ENCODE assay signal across 8 mouse cellular contexts in the genomic region with DNA sequence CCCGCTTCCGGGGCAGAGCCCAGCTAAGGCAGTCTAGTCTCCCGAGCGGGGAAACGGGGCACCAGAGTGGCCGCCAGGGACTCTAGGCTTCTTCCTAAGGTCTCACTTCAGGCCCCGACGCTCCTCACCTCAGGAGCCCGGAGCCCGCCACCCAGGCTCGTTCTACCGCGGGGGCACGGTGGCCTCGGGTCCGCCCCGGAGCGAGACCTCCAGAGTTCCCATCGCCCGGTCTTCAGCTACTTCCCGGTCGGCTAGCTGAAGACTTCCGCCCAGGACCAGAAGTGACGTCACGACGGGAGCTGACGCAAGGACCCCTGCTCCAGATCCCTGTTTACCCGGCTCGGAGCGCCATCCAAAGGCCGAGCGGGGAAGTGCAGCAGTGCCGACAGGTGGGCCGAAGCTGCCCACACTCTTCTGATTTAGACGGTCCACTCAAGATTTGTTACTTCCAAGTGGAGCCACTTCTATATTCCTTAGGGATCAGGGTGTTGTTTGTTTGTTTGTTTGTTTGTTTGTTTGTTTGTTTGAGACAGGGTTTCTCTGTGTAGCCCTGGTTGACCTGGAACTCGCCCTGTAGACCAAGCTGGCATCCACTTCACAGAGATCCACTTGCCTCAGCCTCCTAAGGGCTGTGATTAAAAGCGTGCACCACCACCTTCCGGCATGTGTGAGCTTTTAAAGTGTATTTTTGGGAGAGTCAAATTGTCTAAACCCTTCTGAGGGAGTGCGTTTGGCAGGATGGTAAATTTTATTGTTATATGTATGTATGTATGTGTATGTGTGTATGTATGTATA. TPM values are rescaled to one million over a fixed set of nuclear protein-coding genes. Genes with fewer than 3 reads are reported as not detected.
DNase-seq lines count a peak whose midpoint lies in the region; ATAC-seq lines count a peak whose summit lies in the region.

A gene (minus strand): TSS at position 283 of the 795 bp plus-strand sequence.

- peaks cover 8% of the 10 kb centered on the region for H3K4me1 ChIP-seq in hindbrain, embryonic 11.5 days (replicated peaks; ENCODE audit: control insufficient read depth, insufficient read depth, low read length)

- no peaks in the 10 kb centered on the region for H3K9me3 ChIP-seq in hindbrain, embryonic 11.5 days (ENCODE audit: control insufficient read depth, low read length)

- H3K36me3 ChIP-seq in hindbrain, embryonic 11.5 days (ENCODE audit: control insufficient read depth, insufficient read depth, low read length) = no peaks in the 10 kb centered on the region

- DNase-seq in MN1 (ENCODE audit: low spot score) = peak; percentile 95
- DNase-seq in cerebellum, adult 9-10 months = peak; percentile 96
- DNase-seq in frontal cortex, adult 2 months (ENCODE audit: extremely low spot score in 1 of 2, low spot score in 1 of 2) = peak; percentile 91 to 99
- peak; percentile 99 for DNase-seq in hindbrain, embryonic 11.5 days (ENCODE audit: low spot score)
- DNase-seq in layer of hippocampus, postnatal 10 days (ENCODE audit: low spot score in 2 of 2) = peak; percentile 99
- DNase-seq in lung, postnatal 10 days = peak; percentile 98
- DNase-seq in ovary, postnatal 36 days (ENCODE audit: low spot score) = peak; percentile 94
- peak; percentile 91 for DNase-seq in thymus, postnatal 25 days

- 8% methylated on average over 39 of the region's 39 CpGs for WGBS in hindbrain, embryonic 11.5 days

- peak within 1 kb of the TSS; percentile 94 for H3K4me2 ChIP-seq in hindbrain, embryonic 11.5 days (replicated peaks; ENCODE audit: low read depth, low read length)

- H3K27me3 ChIP-seq in hindbrain, embryonic 11.5 days (ENCODE audit: control insufficient read depth, insufficient read depth, low read length) = no peaks in the 10 kb centered on the region

- peak within 1 kb of the TSS; percentile 88 for H3K9ac ChIP-seq in hindbrain, embryonic 11.5 days (ENCODE audit: low read depth, low read length)

- H3K27ac ChIP-seq in hindbrain, embryonic 11.5 days (ENCODE audit: low read depth, low read length) = peak within 1 kb of the TSS; percentile 58; the same call in 1 of the 2 replicates

- peak; percentile 81 for ATAC-seq in hindbrain, embryonic 11.5 days (ENCODE audit: low FRiP score)

- peak within 1 kb of the TSS; percentile 92 for H3K4me3 ChIP-seq in hindbrain, embryonic 11.5 days (ENCODE audit: low read depth, low read length)

RNA-seq across cellular contexts. Expression of the gene that starts here (rescaled TPM):
- polyA plus RNA-seq in frontal cortex, adult 2 months (2012; rRNA removed) = 177 and 195 TPM in 2 replicates
- 166 and 178 TPM in 2 replicates for polyA plus RNA-seq in hindbrain, embryonic 11.5 days (2014; fragmentation: Nextera tagmentation; extraction: Ambion mirVana)
- total RNA-seq in layer of hippocampus, postnatal 10 days (2021) = 100 to 1,000 TPM; 173 to 195 TPM

Comparison
In these comparisons a context has a peak if more than half of its experiments do, and no peak if none do; other contexts are left out.
1. Peak in every context shown above with its lines: DNase-seq, ATAC-seq, H3K4me3 ChIP-seq and H3K27ac ChIP-seq.